In genomic region chr2:91729971-91730821, GRCm38 (mm10) we compare ENCODE assay signal across 7 mouse cellular contexts. TPM values are rescaled to one million over a fixed set of nuclear protein-coding genes. Genes with fewer than 3 reads are reported as not detected.
A peak's percentile ranks its signal among the peaks of the same experiment; 100 is the strongest.
DNase-seq lines count a peak whose midpoint lies in the region; ATAC-seq lines count a peak whose summit lies in the region.

Ambra1 (plus strand) TSS chr2:91730134.

- ATAC-seq in granulocyte monocyte progenitor cell, adult 5-6 weeks (replicated peaks; ENCODE audit: poor library complexity, severe bottlenecking): peak; percentile 89
- peak; percentile 92 for ATAC-seq in midbrain, embryonic 13.5 days

- peaks cover 4% of the 10 kb centered on the region for H3K4me1 ChIP-seq in embryonic facial prominence, embryonic 10.5 days
- H3K4me1 ChIP-seq in limb, embryonic 10.5 days: 0 out of 2 replicates have a peak, but pooled peaks cover 4% of the 10 kb centered on the region
- peaks cover 9% of the 10 kb centered on the region; the same call in 1 of the 2 replicates for H3K4me1 ChIP-seq in midbrain, embryonic 13.5 days (replicated peaks)

- peak within 1 kb of the TSS; percentile 98 for H3K9ac ChIP-seq in midbrain, embryonic 13.5 days (replicated peaks)

- peak; percentile 89 for DNase-seq in adrenal gland, postnatal 10 days
- peak; percentile 91 for DNase-seq in embryonic facial prominence, embryonic 10.5 days (ENCODE audit: low spot score)
- DNase-seq in kidney, adult 11 months: peak; percentile 91
- peak; percentile 91 for DNase-seq in limb, embryonic 10.5 days (ENCODE audit: low spot score)
- peak; percentile 82 for DNase-seq in spleen, adult 12 weeks (ENCODE audit: low spot score)

- peaks cover 11% of the 10 kb centered on the region for H3K36me3 ChIP-seq in embryonic facial prominence, embryonic 10.5 days (replicated peaks)
- peaks cover 10% of the 10 kb centered on the region for H3K36me3 ChIP-seq in limb, embryonic 10.5 days
- H3K36me3 ChIP-seq in midbrain, embryonic 13.5 days: no peaks in the 10 kb centered on the region

- peak within 1 kb of the TSS; percentile 94 for H3K27ac ChIP-seq in embryonic facial prominence, embryonic 10.5 days (replicated peaks)
- H3K27ac ChIP-seq in limb, embryonic 10.5 days: peak within 1 kb of the TSS; percentile 94
- peak within 1 kb of the TSS; percentile 92 for H3K27ac ChIP-seq in midbrain, embryonic 13.5 days

- WGBS in embryonic facial prominence, embryonic 10.5 days: under 1% methylated on average over 68 of the region's 68 CpGs
- WGBS in limb, embryonic 10.5 days: under 1% methylated on average over 68 of the region's 68 CpGs
- under 1% methylated on average over 66 of the region's 68 CpGs for WGBS in midbrain, embryonic 13.5 days

- H3K9me3 ChIP-seq in embryonic facial prominence, embryonic 10.5 days: no peaks in the 10 kb centered on the region
- no peaks in the 10 kb centered on the region for H3K9me3 ChIP-seq in limb, embryonic 10.5 days (replicated peaks)
- no peaks in the 10 kb centered on the region for H3K9me3 ChIP-seq in midbrain, embryonic 13.5 days

- 0 out of 2 replicates have a peak, but pooled peaks cover 4% of the 10 kb centered on the region for H3K27me3 ChIP-seq in embryonic facial prominence, embryonic 10.5 days (replicated peaks; ENCODE audit: low read depth, poor library complexity, severe bottlenecking)
- no peaks in the 10 kb centered on the region for H3K27me3 ChIP-seq in limb, embryonic 10.5 days (ENCODE audit: low read depth, poor library complexity, severe bottlenecking)
- no peaks in the 10 kb centered on the region for H3K27me3 ChIP-seq in midbrain, embryonic 13.5 days

- peak within 1 kb of the TSS; percentile 99 for H3K4me3 ChIP-seq in embryonic facial prominence, embryonic 10.5 days
- H3K4me3 ChIP-seq in limb, embryonic 10.5 days: peak within 1 kb of the TSS; percentile 100
- H3K4me3 ChIP-seq in midbrain, embryonic 13.5 days (replicated peaks): peak within 1 kb of the TSS; percentile 98

- H3K4me2 ChIP-seq in midbrain, embryonic 13.5 days (replicated peaks): peak within 1 kb of the TSS; percentile 76

RNA-seq across cellular contexts. Expression of gene Ambra1, which starts in this region (rescaled TPM):
- 10 to 100 TPM; 24.4 to 30.9 TPM for total RNA-seq in adrenal gland, postnatal 10 days (2021)
- 25.0 and 25.6 TPM in 2 replicates for polyA plus RNA-seq in embryonic facial prominence, embryonic 10.5 days (2016; fragmentation: Nextera tagmentation; extraction: Ambion mirVana)
- total RNA-seq in granulocyte monocyte progenitor cell, adult 5-6 weeks (2014; fragmentation: Nextera tagmentation): 27.0 and 28.1 TPM in 2 replicates
- total RNA-seq in granulocyte monocyte progenitor cell, adult 5-6 weeks (2017): 13.3 and 24.6 TPM in 2 replicates
- 23.2 and 24.5 TPM in 2 replicates for polyA plus RNA-seq in limb, embryonic 10.5 days (2016; fragmentation: Nextera tagmentation; extraction: Ambion mirVana)
- 23.7 and 26.2 TPM in 2 replicates for polyA plus RNA-seq in midbrain, embryonic 13.5 days (2015; fragmentation: Nextera tagmentation; extraction: Ambion mirVana)

Comparison
In these comparisons a context has a peak if more than half of its experiments do, and no peak if none do; other contexts are left out.
1. Peak in every context shown above with its lines: DNase-seq, ATAC-seq, H3K4me3 ChIP-seq and H3K27ac ChIP-seq.